In genomic region chr12:25861100-25861499, GRCm38 (mm10) we compare ENCODE assay signal across 32 mouse cellular contexts.
"Had no signal": no experiment of that assay in that cellular context is flagged by ENCODE, and none has a peak within 500 bp of the region (broad histone marks: within the 10 kb centered on the region; RNA-seq: fewer than 3 reads in every experiment).

No protein-coding gene starts in this region.

- H3K27me3 ChIP-seq: limb, embryonic 12.5 days; limb, embryonic 13.5 days; limb, embryonic 15.5 days; liver, embryonic 12.5 days; liver, embryonic 13.5 days; liver, embryonic 15.5 days; lung, embryonic 15.5 days; megakaryocyte, embryonic 14.5 days; midbrain, embryonic 12.5 days; midbrain, embryonic 13.5 days; midbrain, embryonic 15.5 days; neural tube, embryonic 12.5 days had no signal

- DNase-seq: left cerebral cortex, postnatal 4 days; liver; liver, embryonic 13.5 days; liver, postnatal 0 days; lung, adult 18-20 months; lung, adult 2 months; lung, embryonic 14.5 days; lung, postnatal 10 days; lung, postnatal 14 days; lung, postnatal 36 days; lung, postnatal 4 days; midbrain, embryonic 14.5 days had no signal

- H3K9ac ChIP-seq: limb, embryonic 12.5 days; limb, embryonic 13.5 days; limb, embryonic 15.5 days; liver, embryonic 12.5 days; liver, embryonic 13.5 days; liver, embryonic 14.5 days; liver, embryonic 15.5 days; liver, postnatal 0 days; lung, embryonic 14.5 days; lung, embryonic 15.5 days; midbrain, embryonic 12.5 days; midbrain, embryonic 13.5 days; midbrain, embryonic 15.5 days; neural tube, embryonic 12.5 days had no signal

- ATAC-seq: liver, embryonic 12.5 days; liver, postnatal 0 days; lung, postnatal 0 days; midbrain, embryonic 13.5 days; midbrain, embryonic 15.5 days; midbrain, embryonic 16.5 days had no signal

- H3K36me3 ChIP-seq: limb, embryonic 10.5 days; limb, embryonic 12.5 days; limb, embryonic 13.5 days; limb, embryonic 15.5 days; liver, embryonic 12.5 days; liver, embryonic 13.5 days; liver, embryonic 15.5 days; lung, embryonic 15.5 days; midbrain, embryonic 10.5 days; midbrain, embryonic 12.5 days; midbrain, embryonic 13.5 days; midbrain, embryonic 15.5 days; neural tube, embryonic 12.5 days had no signal

- H3K27ac ChIP-seq: left cerebral cortex, adult 2 months; limb, embryonic 10.5 days; limb, embryonic 12.5 days; limb, embryonic 13.5 days; limb, embryonic 15.5 days; liver, embryonic 12.5 days; liver, embryonic 13.5 days; liver, embryonic 14.5 days; liver, embryonic 15.5 days; lung, embryonic 15.5 days; macrophage; midbrain, embryonic 10.5 days; midbrain, embryonic 12.5 days; midbrain, embryonic 13.5 days; midbrain, embryonic 15.5 days; neural tube, embryonic 12.5 days had no signal

- H3K9me3 ChIP-seq: limb, embryonic 10.5 days; limb, embryonic 12.5 days; limb, embryonic 15.5 days; liver, embryonic 12.5 days; liver, embryonic 13.5 days; liver, embryonic 15.5 days; lung, embryonic 15.5 days; megakaryocyte, embryonic 14.5 days; midbrain, embryonic 10.5 days; midbrain, embryonic 12.5 days; midbrain, embryonic 13.5 days; midbrain, embryonic 15.5 days; neural tube, embryonic 12.5 days had no signal

- H3K4me1 ChIP-seq: limb, embryonic 15.5 days; liver, embryonic 12.5 days; liver, embryonic 13.5 days; liver, embryonic 15.5 days; lung, embryonic 15.5 days; megakaryocyte, embryonic 14.5 days; midbrain, embryonic 10.5 days; midbrain, embryonic 12.5 days; midbrain, embryonic 13.5 days; midbrain, embryonic 15.5 days; neural tube, embryonic 12.5 days had no signal

- H3K4me2 ChIP-seq: limb, embryonic 12.5 days; limb, embryonic 13.5 days; limb, embryonic 15.5 days; liver, embryonic 12.5 days; liver, embryonic 13.5 days; liver, embryonic 15.5 days; lung, embryonic 14.5 days; lung, embryonic 15.5 days; midbrain, embryonic 11.5 days; midbrain, embryonic 12.5 days; midbrain, embryonic 13.5 days; midbrain, embryonic 15.5 days; neural tube, embryonic 12.5 days had no signal

- H3K4me3 ChIP-seq: left cerebral cortex, adult 2 months; limb, embryonic 10.5 days; limb, embryonic 12.5 days; limb, embryonic 13.5 days; limb, embryonic 15.5 days; liver, embryonic 12.5 days; liver, embryonic 13.5 days; liver, embryonic 15.5 days; lung, embryonic 15.5 days; megakaryocyte, embryonic 14.5 days; midbrain, embryonic 10.5 days; midbrain, embryonic 12.5 days; midbrain, embryonic 13.5 days; midbrain, embryonic 15.5 days; myocyte; neural tube, embryonic 12.5 days had no signal
